Mouse (Mus musculus) adipocyte (in vitro differentiated cells): ENCODE measurements at regions not wholly inside any gene's neighbourhood (a gene's known extent, or its start where the extent isn't known, plus 50 kb on each side); places are given as distances from the start of the nearest gene placed in this dataset.
"Not testable (repeated sequence)": the region's sequence is repeated elsewhere in the genome, so short reads cannot be mapped to it uniquely, and the experiment has no call there.

Source experiments
- DNase-seq: peaks from one replicate; pipeline ENCODE4 v3.0.0-alpha.2; 2016; ENCODE audit warnings: low spot score

DNA sequence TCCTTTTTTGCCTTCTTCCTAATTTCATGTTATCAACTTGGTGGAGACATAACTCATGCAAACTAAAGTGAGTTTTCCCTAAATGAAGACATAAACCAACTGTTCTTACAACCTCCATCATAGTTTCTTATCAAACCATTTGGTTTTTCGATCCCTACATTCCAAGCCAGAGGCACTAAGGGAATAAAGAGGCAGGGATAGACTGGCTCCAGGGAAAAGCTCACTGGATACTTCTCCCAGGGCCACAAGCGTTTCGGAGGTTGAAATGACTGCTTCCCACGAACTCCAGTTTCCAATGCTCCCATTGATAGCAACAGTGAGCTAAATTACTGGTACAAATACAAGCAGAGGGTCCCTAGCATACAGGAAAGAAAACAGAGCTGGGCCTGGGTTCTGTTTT, 178.4 kb upstream of the Otx2 start:
- DNase-seq = no peak

DNA sequence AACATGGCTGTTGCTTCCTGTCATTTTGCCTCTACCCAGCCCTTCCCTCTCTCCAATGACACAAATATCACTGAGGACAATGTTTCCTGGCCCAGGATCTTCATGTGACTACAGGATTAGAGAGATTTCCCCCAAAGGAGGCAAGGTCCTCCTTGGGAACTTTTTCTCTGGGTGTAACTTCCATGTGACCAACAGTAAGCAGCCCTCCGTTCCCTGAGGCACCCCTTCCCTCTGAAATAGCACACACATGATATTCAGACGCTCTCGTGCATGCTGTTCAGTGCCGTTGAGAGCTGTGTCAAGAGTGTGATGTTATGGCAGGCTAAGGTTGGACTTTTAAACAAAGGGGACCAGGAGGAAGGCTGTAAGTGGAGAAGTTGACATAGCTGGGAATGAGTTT, 169.2 kb upstream of the Otx2 start:
- DNase-seq = no peak

GRCm38 (mm10) chr14:48841278-48841677, 167.7 kb upstream of the Otx2 start:
- no peak for DNase-seq

DNA sequence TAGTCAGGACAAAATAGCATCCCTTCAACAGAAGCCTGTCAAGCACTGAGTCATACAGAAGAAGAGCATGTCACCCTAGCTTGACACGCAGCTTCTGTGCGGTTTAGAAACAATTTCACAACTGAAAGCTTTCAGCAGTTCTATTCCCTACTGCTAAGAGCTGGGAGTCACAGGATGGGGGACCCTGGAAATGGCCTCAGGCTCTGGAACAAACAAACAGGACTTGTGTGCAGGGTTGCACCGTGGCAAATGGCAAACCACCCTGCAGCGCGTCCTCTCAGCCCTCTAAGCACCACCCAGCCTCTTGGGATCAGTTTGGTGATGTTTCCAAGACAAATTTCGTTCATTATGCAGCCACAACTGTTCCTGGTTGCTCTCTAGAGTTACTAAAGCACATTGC, 163.6 kb upstream of the Otx2 start:
- DNase-seq = no peak

GRCm38 (mm10) chr14:48836071-48836470, 162.5 kb upstream of the Otx2 start:
- DNase-seq = no peak

DNA sequence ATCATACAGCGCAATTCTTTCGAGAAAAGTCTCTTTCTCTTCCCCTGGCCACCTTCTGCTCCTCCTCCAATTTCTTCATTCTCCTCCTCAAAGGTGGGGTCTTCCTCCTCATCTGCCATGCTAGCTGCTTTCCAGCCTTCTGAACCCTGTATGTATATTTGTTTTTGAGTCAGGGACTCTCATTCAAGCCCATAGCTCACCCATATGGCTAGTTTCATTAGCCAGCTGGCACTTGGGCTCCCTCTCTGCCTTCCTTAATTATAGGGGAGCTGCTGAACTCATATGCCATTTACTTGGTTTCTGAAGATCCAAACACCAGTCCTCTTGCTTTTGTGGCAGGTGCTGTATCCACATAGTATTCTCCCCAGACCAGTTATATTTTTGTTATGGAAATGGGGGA, 160.8 kb upstream of the Otx2 start:
- DNase-seq = no peak

GRCm38 (mm10) chr14:48826421-48826820, 152.8 kb upstream of the Otx2 start:
- DNase-seq = no peak

DNA sequence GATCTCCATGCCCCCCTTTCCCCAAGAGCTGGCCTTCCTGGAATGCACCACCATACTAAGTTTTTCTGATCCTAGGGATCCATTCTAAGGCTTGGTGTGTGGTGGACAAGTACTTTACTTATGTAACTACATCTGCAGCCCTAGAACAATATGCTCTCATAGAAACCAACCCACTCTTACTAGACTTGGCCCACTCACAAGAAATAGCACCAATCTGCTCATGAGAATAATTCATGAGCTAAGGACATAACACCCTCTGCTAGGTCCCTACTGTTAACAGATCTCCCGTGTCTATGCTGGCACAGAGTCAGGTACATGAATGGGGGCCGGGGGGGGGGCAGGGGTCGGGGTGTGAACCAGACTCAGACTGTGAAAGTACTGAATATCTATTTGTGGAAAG, 150.8 kb upstream of the Otx2 start:
- no peak for DNase-seq

- no peak for DNase-seq
These were observed 142.3 kb upstream of the Otx2 start for GRCm38 (mm10) chr14:48815941-48816340.

DNA sequence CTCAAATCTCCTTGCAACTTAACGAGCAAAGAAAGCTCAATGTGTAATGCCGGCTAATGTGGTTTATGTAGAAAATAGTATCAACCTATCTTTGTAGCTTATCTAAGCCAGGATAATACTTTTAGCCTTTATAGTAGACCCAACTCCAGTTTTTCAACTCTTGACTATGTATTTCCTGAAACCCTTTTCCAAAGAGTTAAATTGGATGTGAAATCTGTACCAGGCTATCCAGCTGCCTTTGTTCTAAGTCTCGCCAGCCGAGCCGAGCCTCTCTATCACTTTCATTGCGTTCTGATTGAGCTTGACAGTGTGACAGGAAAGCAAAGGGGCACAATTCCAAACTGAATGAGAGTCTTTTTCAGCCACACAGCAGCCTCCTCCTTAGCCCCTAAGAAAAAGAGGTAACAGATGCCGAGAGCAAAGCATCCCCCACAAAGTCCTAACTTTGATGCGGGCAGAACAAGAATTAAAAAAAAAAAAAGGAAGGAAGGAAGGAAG, 141.7 kb upstream of the Otx2 start:
- no peak for DNase-seq

- no peak for DNase-seq
These were observed 139.3 kb upstream of the Otx2 start for GRCm38 (mm10) chr14:48812741-48813495.

DNA sequence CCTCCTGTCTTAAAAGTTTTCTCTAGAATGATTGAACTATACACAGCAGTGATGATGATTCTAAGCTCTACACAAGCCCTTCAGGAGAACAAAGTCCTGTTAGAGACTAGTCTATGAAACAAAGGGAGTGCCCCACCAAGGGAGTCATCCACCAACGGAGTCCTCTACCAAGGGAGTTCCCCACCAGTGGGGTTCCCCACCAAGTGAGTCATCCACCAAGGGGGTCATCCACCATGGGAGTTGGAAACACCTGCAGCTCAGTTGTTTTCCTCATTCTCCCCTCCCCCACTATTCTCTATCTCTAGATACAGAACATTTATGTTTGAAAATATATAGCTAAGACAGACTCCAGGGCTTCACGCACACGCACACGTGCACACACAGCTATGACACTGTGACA, 130.5 kb upstream of the Otx2 start:
- DNase-seq = no peak

DNA sequence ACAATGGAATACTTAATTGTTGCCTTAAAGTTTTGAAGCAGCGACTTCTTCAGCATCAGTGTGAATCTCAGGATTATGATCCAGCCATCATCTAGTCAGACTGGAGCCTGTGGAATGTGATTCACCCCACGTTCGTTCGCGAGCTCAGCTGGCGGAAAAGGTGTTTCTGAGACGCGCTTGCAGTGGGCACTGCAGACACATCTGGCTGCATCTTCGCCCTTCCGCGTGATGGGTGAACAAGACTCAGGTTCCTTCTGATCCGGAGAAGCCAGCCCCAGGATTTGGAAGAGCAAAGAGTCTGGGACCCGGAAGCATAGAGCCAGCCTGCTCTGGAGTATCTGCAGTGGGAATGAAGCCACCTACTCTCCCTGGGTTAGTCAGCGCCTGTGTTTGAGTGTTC, 127.7 kb upstream of the Otx2 start:
- no peak for DNase-seq

- DNase-seq = no peak
These were observed 127.2 kb upstream of the Otx2 start for GRCm38 (mm10) chr14:48800857-48801256.

DNA sequence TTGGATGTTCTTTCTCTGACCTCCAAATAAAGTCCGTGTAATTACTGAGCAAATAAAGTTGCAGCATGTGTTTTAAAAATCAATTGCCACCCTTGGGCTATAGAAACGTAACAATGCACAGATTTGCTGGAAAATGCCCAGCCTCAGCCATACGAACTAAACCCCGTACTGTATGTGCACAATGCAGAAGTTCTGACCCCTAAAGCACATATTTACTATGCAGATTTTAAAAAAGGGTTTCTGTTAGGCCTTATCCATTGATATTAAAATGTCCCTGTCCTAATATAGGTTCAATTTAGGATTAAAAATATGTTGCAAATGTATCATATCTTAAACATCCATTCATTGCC, 126.5 kb upstream of the Otx2 start:
- DNase-seq = no peak

GRCm38 (mm10) chr14:48799442-48800099, 126.0 kb upstream of the Otx2 start:
- no peak for DNase-seq

DNA sequence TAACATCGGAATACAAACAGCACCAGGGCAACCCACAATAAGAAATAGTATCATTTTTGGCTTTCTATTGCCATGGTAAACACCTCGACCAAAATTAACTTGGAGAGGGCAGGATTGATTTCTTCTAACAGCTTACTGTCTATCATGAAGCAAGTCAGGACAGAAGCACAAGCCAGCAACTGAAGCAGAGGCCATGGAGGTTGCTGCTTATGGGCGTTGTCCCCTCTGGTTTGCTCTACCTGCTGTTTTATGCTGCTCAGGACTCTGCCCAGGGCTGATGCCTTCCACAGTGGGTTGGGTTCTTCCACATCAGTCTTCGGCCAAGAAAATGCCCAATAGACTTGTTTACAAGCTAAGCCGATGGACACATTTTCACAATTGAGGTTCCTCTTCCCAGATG, 117.9 kb upstream of the Otx2 start:
- no peak for DNase-seq

- no peak for DNase-seq
These were observed 105.7 kb upstream of the Otx2 start for GRCm38 (mm10) chr14:48779327-48779726.

- no peak for DNase-seq
These were observed 97.2 kb upstream of the Otx2 start for GRCm38 (mm10) chr14:48770832-48771231.

DNA sequence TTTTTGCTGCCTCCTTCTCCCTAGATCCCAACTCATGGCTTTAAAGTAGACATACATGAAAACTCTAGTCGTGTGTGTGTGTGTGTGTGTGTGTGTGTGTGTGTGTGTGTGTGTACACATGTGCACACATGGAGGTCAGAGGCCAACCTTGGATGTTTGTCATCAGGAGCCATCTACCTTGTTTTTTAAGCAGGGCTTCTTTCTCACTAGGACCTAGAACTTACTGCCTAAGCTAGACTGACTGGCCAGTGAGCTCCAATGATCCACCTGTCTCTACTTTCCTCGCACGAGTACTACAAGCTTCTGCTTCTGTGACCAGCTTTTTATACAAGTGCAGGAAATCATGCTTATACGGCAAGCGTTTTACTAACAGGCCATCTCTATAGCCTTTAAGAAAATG, 89.1 kb upstream of the Otx2 start:
- no peak for DNase-seq

- no peak for DNase-seq
These were observed 87.5 kb upstream of the Otx2 start for GRCm38 (mm10) chr14:48761002-48761648.

DNA sequence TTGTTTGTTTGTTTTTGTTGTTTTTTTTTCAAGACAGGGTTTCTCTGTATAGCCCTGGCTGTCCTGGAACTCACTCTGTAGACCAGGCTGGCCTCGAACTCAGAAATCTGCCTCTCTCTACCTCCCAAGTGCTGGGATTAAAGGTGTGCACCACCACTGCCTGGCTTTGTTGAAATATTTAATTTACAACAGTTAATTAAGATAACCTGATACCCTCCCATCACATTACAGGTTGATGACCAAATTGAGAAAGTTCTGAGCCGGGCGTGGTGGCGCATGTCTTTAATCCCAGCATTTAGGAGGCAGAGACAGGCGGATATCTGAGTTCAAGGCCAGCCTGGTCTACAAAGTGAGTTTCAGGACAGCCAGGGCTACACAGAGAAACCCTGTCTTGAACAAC, 81.5 kb upstream of the Otx2 start:
- DNase-seq = not testable (repeated sequence)

DNA sequence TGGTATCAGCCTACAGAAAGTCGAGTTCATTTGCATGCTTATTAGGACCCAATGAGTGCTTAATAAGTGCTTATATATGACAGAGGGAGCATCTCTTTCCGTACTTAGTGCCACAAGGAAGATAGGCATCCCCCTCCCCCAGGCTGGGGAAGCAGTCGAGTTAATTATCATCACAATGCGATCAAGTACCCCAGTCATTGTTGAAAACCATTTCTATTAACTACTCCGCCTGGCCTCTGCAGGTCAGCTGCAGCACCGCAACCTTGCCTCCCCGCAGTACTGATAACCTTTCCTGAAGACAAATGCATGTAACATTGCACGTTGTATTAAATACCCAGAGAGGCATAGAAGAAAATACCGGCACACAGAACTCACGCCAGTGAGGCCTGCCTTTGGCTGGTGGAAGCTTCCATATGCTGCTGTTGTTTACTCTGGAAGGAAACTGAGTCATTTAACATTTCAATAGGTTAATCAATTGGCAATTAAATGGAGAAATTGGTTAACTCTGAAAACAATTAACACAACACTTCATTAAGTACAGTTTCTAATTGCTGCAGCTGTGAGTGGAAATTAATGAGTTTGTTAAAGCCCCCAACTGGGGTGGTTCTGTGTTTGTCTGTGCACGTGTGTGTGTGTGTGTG, 80.6 kb upstream of the Otx2 start:
- no peak for DNase-seq
